Mouse (Mus musculus) neural tube, embryonic 15.5 days (tissue): Measurements from ENCODE around the gene Erf. TPM values are rescaled to one million over a fixed set of nuclear protein-coding genes. Genes with fewer than 3 reads are reported as not detected.

Experiments
- ATAC-seq: fragments of 200-750 bp; cut with Nextera tagmentation; 2 replicates; pipeline ENCODE4 v1.8.0; 2017; ENCODE audit warnings: mild to moderate bottlenecking, moderate TSS enrichment, moderate library complexity; ENCODE audit not compliant: low FRiP score
- H3K27ac ChIP-seq: fragments of 300-500 bp; sonication (generic); replicated peaks from 2 replicates; pipeline ENCODE4 v1.5.1; 2015; ENCODE audit warnings: mild to moderate bottlenecking, inconsistent platforms
- H3K27me3 ChIP-seq: fragments of 300-500 bp; sonication (generic); replicated peaks from 2 replicates; pipeline ENCODE4 v1.6.1; 2015; ENCODE audit warnings: inconsistent platforms
- H3K36me3 ChIP-seq: fragments of 300-500 bp; sonication (generic); 2 replicates; pipeline ENCODE4 v1.6.1; 2015; ENCODE audit warnings: inconsistent platforms
- H3K4me1 ChIP-seq: fragments of 300-500 bp; sonication (generic); 2 replicates; pipeline ENCODE4 v1.6.1; 2015; ENCODE audit warnings: inconsistent platforms
- H3K4me2 ChIP-seq: fragments of 300-500 bp; sonication (generic); 2 replicates; pipeline ENCODE4 v1.6.1; 2015; ENCODE audit warnings: inconsistent platforms, mild to moderate bottlenecking, moderate library complexity
- H3K4me3 ChIP-seq: fragments of 300-500 bp; sonication (generic); replicated peaks from 2 replicates; pipeline ENCODE4 v1.5.1; 2015; ENCODE audit warnings: mild to moderate bottlenecking, inconsistent platforms
- H3K9ac ChIP-seq: fragments of 300-500 bp; sonication (generic); replicated peaks from 2 replicates; pipeline ENCODE4 v1.6.1; 2015; ENCODE audit warnings: mild to moderate bottlenecking, inconsistent platforms
- H3K9me3 ChIP-seq: fragments of 300-500 bp; sonication (generic); replicated peaks from 2 replicates; pipeline ENCODE4 v1.6.1; 2016; ENCODE audit warnings: inconsistent platforms
- WGBS: fragments of 180-500 bp; shearing (Covaris S2); methylation state at CpG from one replicate; pipeline ENCODE4 v1.1.7; 2015; ENCODE audit warnings: mixed read lengths; 5-methylcytosine and 5-hydroxymethylcytosine counted together
- polyA plus RNA-seq: library from polyadenylated mRNA; unstranded; fragments of >200 nt; fragmentation: Nextera tagmentation; extraction: Ambion mirVana; gene quantifications from 2 replicates; pipeline ENCODE4 v1.2.1, GENCODE M21; 2015

The Erf gene
- polyA plus RNA-seq, 1 experiment from 2014 or later: 3.7 TPM

- Histone ChIP-seq H3K4me3 (no peak overlapping the region), H3K27ac (no peak overlapping the region), H3K4me1 (peaks cover 30% of the 10 kb centered on the region), H3K4me2 (no peak overlapping the region), H3K27me3 (no peaks in the 10 kb centered on the region), H3K36me3 (peaks cover 85% of the 10 kb centered on the region), H3K9me3 (no peaks in the 10 kb centered on the region), H3K9ac (no peak overlapping the region)
- 97% methylated on average over 12 of the region's 12 CpGs for WGBS
- no peak for ATAC-seq
Observed at GRCm38 (mm10) chr7:25288011-25288410, 37.5 kb upstream of the Erf start.

- H3K36me3 ChIP-seq: peaks cover 74% of the 10 kb centered on the region
- H3K27ac ChIP-seq: no peak overlapping the region
- ATAC-seq: no peak
- H3K4me1 ChIP-seq: peaks cover 32% of the 10 kb centered on the region
- H3K4me3 ChIP-seq: no peak overlapping the region
- no peaks in the 10 kb centered on the region for H3K9me3 ChIP-seq
- WGBS: 83% methylated on average over 8 of the region's 8 CpGs
- no peak overlapping the region for H3K9ac ChIP-seq
- no peaks in the 10 kb centered on the region for H3K27me3 ChIP-seq
- H3K4me2 ChIP-seq: no peak overlapping the region
Observed at GRCm38 (mm10) chr7:25286989-25287388, 36.4 kb upstream of the Erf start.

- no peaks in the 10 kb centered on the region for H3K27me3 ChIP-seq
- WGBS: 81% methylated on average over 20 of the region's 20 CpGs
- no peak overlapping the region for H3K27ac ChIP-seq
- no peak overlapping the region for H3K4me2 ChIP-seq
- H3K4me3 ChIP-seq: no peak overlapping the region
- no peak for ATAC-seq
- H3K9ac ChIP-seq: 0 out of 2 replicates have a peak overlapping the region, but pooled peaks have one; percentile 7
- no peaks in the 10 kb centered on the region for H3K9me3 ChIP-seq
- peaks cover 39% of the 10 kb centered on the region for H3K4me1 ChIP-seq
- peaks cover 61% of the 10 kb centered on the region for H3K36me3 ChIP-seq
Observed at GRCm38 (mm10) chr7:25285511-25286238, 35.1 kb upstream of the Erf start.

- Histone ChIP-seq H3K9ac (0 out of 2 replicates have a peak overlapping the region, but pooled peaks have one; percentile 70), H3K27ac (peak overlapping the region; percentile 100; the same call in 1 of the 2 replicates), H3K4me3 (peak overlapping the region; percentile 67; the same call in 1 of the 2 replicates), H3K9me3 (no peaks in the 10 kb centered on the region), H3K4me2 (peak overlapping the region; percentile 78), H3K36me3 (peaks cover 52% of the 10 kb centered on the region), H3K4me1 (peaks cover 46% of the 10 kb centered on the region), H3K27me3 (no peaks in the 10 kb centered on the region)
- 57% methylated on average over 5 of the region's 5 CpGs for WGBS
- ATAC-seq: no peak
Observed at GRCm38 (mm10) chr7:25284766-25285165, 34.2 kb upstream of the Erf start.

- H3K27ac ChIP-seq: peak overlapping the region; percentile 100
- H3K36me3 ChIP-seq: peaks cover 46% of the 10 kb centered on the region
- no peaks in the 10 kb centered on the region for H3K9me3 ChIP-seq
- 65% methylated on average over 2 of the region's 2 CpGs for WGBS
- H3K27me3 ChIP-seq: no peaks in the 10 kb centered on the region
- H3K9ac ChIP-seq: peak overlapping the region; percentile 70
- H3K4me3 ChIP-seq: peak overlapping the region; percentile 67
- peaks cover 50% of the 10 kb centered on the region for H3K4me1 ChIP-seq
- ATAC-seq: no peak
- H3K4me2 ChIP-seq: peak overlapping the region; percentile 78
Observed at GRCm38 (mm10) chr7:25284171-25284570, 33.6 kb upstream of the Erf start.

DNA sequence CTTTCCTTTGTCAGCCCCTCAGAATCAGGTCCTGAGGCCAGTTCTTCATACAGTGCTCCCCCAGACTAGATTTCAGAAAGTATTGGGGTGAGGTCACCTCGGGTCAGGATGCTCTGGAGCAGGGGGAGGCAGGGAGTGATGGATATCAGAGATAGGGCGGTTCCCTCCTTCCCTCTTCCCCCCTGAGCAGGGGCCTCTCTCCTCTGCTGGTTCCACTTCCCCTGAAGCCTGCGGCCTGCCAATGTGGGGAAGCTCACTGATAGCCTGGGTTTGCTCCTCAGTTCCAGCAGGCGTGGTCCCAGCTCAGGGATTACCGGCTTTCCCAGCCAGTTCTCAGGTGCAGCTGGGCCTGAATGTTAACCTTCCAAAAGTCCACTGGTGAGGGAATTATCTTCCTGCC lies 33.1 kb upstream of the Erf start:
- no peak for ATAC-seq
- Histone ChIP-seq H3K27ac (peak overlapping the region; percentile 100), H3K27me3 (no peaks in the 10 kb centered on the region), H3K9me3 (no peaks in the 10 kb centered on the region), H3K4me3 (peak overlapping the region; percentile 67), H3K4me2 (peak overlapping the region; percentile 78), H3K4me1 (peaks cover 50% of the 10 kb centered on the region), H3K9ac (peak overlapping the region; percentile 70), H3K36me3 (peaks cover 41% of the 10 kb centered on the region)
- 25% methylated on average over 5 of the region's 5 CpGs for WGBS

DNA sequence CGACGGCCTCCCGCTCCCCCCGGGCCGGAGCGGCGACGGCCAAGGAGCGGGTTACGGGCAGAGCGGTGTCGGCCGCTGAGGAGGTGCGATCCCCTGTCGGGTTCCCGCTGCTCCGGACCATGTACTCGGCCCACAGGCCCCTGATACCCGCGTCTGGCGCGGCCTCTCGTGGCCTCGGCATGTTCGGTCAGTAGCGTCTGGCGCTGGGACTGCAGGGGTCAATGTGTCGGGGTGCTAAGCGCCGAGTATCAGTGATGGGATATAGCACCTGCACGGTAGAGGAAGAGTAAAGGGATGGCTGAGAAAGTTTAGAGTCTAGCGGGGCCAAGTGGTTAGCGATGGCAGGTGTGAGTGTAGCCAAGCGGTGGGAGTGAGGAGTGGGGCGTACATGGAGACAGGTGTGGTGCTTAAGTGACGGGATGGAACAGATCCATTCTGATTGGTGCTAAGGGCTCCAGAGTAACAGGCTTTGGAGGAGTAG lies 32.2 kb upstream of the Erf start:
- H3K27ac ChIP-seq: peak overlapping the region; percentile 100
- H3K4me1 ChIP-seq: peaks cover 54% of the 10 kb centered on the region
- no peaks in the 10 kb centered on the region for H3K27me3 ChIP-seq
- 0 out of 2 replicates have a peak, but pooled peaks have one; percentile 2 for ATAC-seq
- peaks cover 32% of the 10 kb centered on the region for H3K36me3 ChIP-seq
- no peaks in the 10 kb centered on the region for H3K9me3 ChIP-seq
- H3K4me3 ChIP-seq: peak overlapping the region; percentile 67
- peak overlapping the region; percentile 78 for H3K4me2 ChIP-seq
- peak overlapping the region; percentile 70 for H3K9ac ChIP-seq
- under 1% methylated on average over 33 of the region's 36 CpGs for WGBS

DNA sequence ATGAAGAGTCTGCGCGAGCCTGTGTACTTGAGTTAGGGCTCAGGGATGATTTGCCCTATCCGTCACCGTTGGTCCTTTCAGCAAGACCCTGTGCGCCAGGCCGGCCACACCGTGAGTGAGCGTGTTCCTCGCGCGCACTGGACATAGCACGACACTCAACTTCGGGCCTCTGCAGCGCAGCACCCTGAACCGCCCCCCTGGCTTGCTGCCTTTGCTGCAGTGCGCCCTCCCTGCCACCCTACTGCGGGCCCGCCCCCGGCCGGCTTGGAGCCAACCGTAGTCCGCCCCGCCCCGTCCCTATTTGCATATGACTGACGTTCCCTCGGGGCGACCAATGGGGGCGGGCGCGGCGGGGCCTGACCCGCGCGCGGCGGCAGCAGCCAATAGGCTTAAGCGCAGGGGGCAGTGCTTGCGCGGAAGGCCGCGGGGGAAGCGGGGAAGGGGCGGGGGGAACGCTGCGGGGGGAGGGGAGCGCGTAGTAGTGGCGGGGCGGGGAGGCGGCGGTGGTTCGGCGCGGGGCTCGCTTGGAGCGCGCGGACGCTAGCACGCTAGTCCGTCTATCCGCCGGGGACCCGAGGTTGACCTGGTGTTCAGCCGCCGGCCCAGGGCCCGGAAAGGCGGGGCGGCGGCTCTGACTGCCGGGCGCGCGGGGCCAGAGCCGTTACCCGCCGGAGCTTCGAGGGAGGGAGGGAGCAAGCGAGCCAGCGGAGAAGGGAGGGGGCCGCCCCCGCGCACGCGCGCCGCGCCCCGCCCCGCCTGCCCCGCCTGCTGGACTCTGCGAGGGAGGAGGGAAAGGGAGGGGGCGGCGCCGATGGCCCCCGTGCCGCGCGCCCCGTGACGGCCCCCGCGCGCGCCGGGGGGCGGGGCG lies 31.4 kb upstream of the Erf start:
- peaks cover 24% of the 10 kb centered on the region for H3K36me3 ChIP-seq
- H3K27me3 ChIP-seq: no peaks in the 10 kb centered on the region
- peaks cover 62% of the 10 kb centered on the region for H3K4me1 ChIP-seq
- WGBS: 2% methylated on average over 58 of the region's 108 CpGs
- ATAC-seq: peak; percentile 77
- peak overlapping the region; percentile 78 for H3K4me2 ChIP-seq
- H3K9me3 ChIP-seq: no peaks in the 10 kb centered on the region
- H3K27ac ChIP-seq: peak overlapping the region; percentile 100
- peak overlapping the region; percentile 67 for H3K4me3 ChIP-seq
- peak overlapping the region; percentile 70 for H3K9ac ChIP-seq

GRCm38 (mm10) chr7:25281166-25281733 lies 30.7 kb upstream of the Erf start:
- peaks cover 67% of the 10 kb centered on the region for H3K4me1 ChIP-seq
- WGBS: 21% methylated on average over 12 of the region's 12 CpGs

GRCm38 (mm10) chr7:25279861-25280791 lies 29.6 kb upstream of the Erf start:
- H3K9ac ChIP-seq: peak overlapping the region; percentile 77
- H3K36me3 ChIP-seq: peaks cover 9% of the 10 kb centered on the region
- H3K4me3 ChIP-seq: peak overlapping the region; percentile 68
- ATAC-seq: no peak
- H3K27me3 ChIP-seq: no peaks in the 10 kb centered on the region
- peak overlapping the region; percentile 100 for H3K27ac ChIP-seq
- H3K4me1 ChIP-seq: peaks cover 77% of the 10 kb centered on the region
- no peaks in the 10 kb centered on the region for H3K9me3 ChIP-seq
- 0% methylated on average over 6 of the region's 6 CpGs for WGBS
- H3K4me2 ChIP-seq: peak overlapping the region; percentile 78

More at GRCm38 (mm10) chr7:25281166-25281733, 30.7 kb upstream of the Erf start:
- H3K4me2 ChIP-seq: peak overlapping the region; percentile 78
- H3K27ac ChIP-seq: peak overlapping the region; percentile 100
- H3K4me3 ChIP-seq: peak overlapping the region; percentile 67
- H3K36me3 ChIP-seq: peaks cover 17% of the 10 kb centered on the region
- peak overlapping the region; percentile 47 for H3K9ac ChIP-seq
- H3K27me3 ChIP-seq: no peaks in the 10 kb centered on the region
- ATAC-seq: peak; percentile 2
- H3K9me3 ChIP-seq: no peaks in the 10 kb centered on the region
